Mouse (Mus musculus) lung, adult 18-20 months (tissue): ENCODE measurements around the gene Emc4.

Experiments used
- DNase-seq, 2 experiments: peaks; one replicate each; pipeline ENCODE4 v3.0.0; 2022; ENCODE audit warnings: mixed read lengths in 2 of 2

Emc4 gene

GRCm38 (mm10) chr2:112367726-112368673 lies at the start of gene Emc4:
Gene Emc4, minus strand, starts transcription at chr2:112368027.
- DNase-seq, result peak; percentile 89 to 92

- DNase-seq, result no peak
Observed at GRCm38 (mm10) chr2:112407030-112407429, 39.2 kb upstream of the Emc4 start.

GRCm38 (mm10) chr2:112396649-112397048 lies 28.8 kb upstream of the Emc4 start:
- peak in 1 of 2 experiments; percentile 42 for DNase-seq

GRCm38 (mm10) chr2:112393958-112394357 lies 26.1 kb upstream of the Emc4 start:
- no peak for DNase-seq

- DNase-seq, result no peak
Observed at GRCm38 (mm10) chr2:112392689-112393088, 24.9 kb upstream of the Emc4 start.

GRCm38 (mm10) chr2:112391346-112392000 lies 23.6 kb upstream of the Emc4 start:
- DNase-seq, result no peak

- DNase-seq, result no peak
Observed at GRCm38 (mm10) chr2:112390843-112391242, 23.0 kb upstream of the Emc4 start.

- no peak for DNase-seq
Observed at GRCm38 (mm10) chr2:112381219-112381618, 13.4 kb upstream of the Emc4 start.

- DNase-seq, result no peak
Observed at GRCm38 (mm10) chr2:112380131-112380530, 12.3 kb upstream of the Emc4 start.

- peak; percentile 90 to 94 for DNase-seq
Observed at GRCm38 (mm10) chr2:112378973-112379898, 11.4 kb upstream of the Emc4 start, which contains the start of gene Katnbl1. Gene Katnbl1, plus strand, starts transcription at chr2:112379211.

GRCm38 (mm10) chr2:112374610-112375009 lies 6.8 kb upstream of the Emc4 start:
- peak; percentile 15 to 39 for DNase-seq

- DNase-seq, result peak; percentile 52 to 70
Observed at GRCm38 (mm10) chr2:112373141-112373540, 5.3 kb upstream of the Emc4 start.

- peak in 1 of 2 experiments; percentile 10 for DNase-seq
Observed at GRCm38 (mm10) chr2:112369941-112370340, 2.1 kb upstream of the Emc4 start.

GRCm38 (mm10) chr2:112367222-112367621 lies 605 bp downstream of the Emc4 start:
- DNase-seq, result no peak

GRCm38 (mm10) chr2:112360781-112361169 lies 7.1 kb downstream of the Emc4 start:
- DNase-seq, result no peak

- no peak for DNase-seq
Observed at GRCm38 (mm10) chr2:112360012-112360780, 7.6 kb downstream of the Emc4 start.

- DNase-seq, result peak; percentile 48 to 64
Observed at GRCm38 (mm10) chr2:112359611-112360010, 8.2 kb downstream of the Emc4 start.

GRCm38 (mm10) chr2:112353685-112354455 lies 14.0 kb downstream of the Emc4 start:
- no peak for DNase-seq

GRCm38 (mm10) chr2:112348246-112348645 lies 19.6 kb downstream of the Emc4 start:
- no peak for DNase-seq

- no peak for DNase-seq
Observed at GRCm38 (mm10) chr2:112341117-112341516, 26.7 kb downstream of the Emc4 start.

GRCm38 (mm10) chr2:112339736-112340135 lies 28.1 kb downstream of the Emc4 start:
- no peak for DNase-seq
